Mouse (Mus musculus) testis, adult 2 months (tissue): Measurements from ENCODE around the gene Pax6.

Source experiments
- CTCF ChIP-seq: fragments of 200-500 bp; IDR thresholded peaks from 2 replicates; pipeline ENCODE4 v1.5.1; 2012; ENCODE audit warnings: low read depth, mild to moderate bottlenecking, inconsistent platforms, low read length, moderate library complexity; ENCODE audit not compliant: control insufficient read depth, insufficient read depth, insufficient replicate concordance
- POLR2A ChIP-seq: fragments of 200-500 bp; IDR thresholded peaks from 2 replicates; pipeline ENCODE4 v1.6.1; 2012; ENCODE audit warnings: low read depth, mild to moderate bottlenecking, inconsistent platforms, low read length, moderate library complexity; ENCODE audit not compliant: control insufficient read depth

- TF ChIP-seq CTCF (no peak), POLR2A (no peak)
Observed at GRCm38 (mm10) chr2:105683771-105684410, 15.2 kb downstream of the Pax6 start.
